Mouse (Mus musculus): ENCODE data around the gene Srp14. TPM values are rescaled to one million over a fixed set of nuclear protein-coding genes. Genes with fewer than 3 reads are reported as not detected.

Srp14 gene
- 478 and 487 TPM in 2 replicates for polyA plus RNA-seq (2021; fragmentation: Nextera tagmentation)
- long read RNA-seq, experiment 1, transcript Srp14-202 (3 exons, 587 nt) = minor isoform, 7 of 132 reads
- long read RNA-seq, experiment 1, transcript Srp14-201 (5 exons, 798 nt) = major isoform, 112 of 132 reads
- long read RNA-seq, experiment 1, partial matches to known transcripts = 7 of 132 reads
- long read RNA-seq, experiment 1, other reads (novel, unspliced or antisense) = 5 of 132 reads
- long read RNA-seq, experiment 2, transcript Srp14-201 (5 exons, 798 nt) = major isoform, 323 of 344 reads
- long read RNA-seq, experiment 2, partial matches to known transcripts = 13 of 344 reads
- long read RNA-seq, experiment 2, other reads (novel, unspliced or antisense) = 8 of 344 reads

DNA sequence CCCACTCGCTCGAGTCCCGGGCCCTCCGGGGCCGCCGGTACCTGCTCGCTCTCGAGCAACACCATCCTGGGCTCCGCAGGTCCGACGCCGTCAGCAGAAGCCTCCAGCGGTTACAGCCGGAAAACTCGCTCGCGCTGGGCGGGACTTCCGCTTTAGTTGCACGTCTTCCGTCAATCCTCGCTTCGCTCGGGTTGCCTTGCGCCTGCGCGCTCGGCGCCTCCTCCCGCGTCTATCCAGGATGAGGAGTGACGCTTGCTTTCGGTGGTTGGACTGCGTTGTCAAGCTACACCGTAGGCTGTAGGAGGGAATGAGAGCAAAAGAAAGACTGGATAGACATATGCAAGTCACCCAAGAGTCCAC lies at the start of gene Srp14:
Gene Srp14, minus strand, starts transcription at position 162 of the 360 bp plus-strand sequence.

Other genes starting within 250 kb of the Srp14 start
- gene Fsip1, start 222.7 kb downstream of the Srp14 start, polyA plus RNA-seq (2021; fragmentation: Nextera tagmentation) = 0.26 and 0.47 TPM in 2 replicates
- 4.6 and 4.7 TPM in 2 replicates for gene Gpr176, start 106.3 kb downstream of the Srp14 start, polyA plus RNA-seq (2021; fragmentation: Nextera tagmentation)
- 2.8 TPM in 2 replicates for gene Eif2ak4, start 91.1 kb downstream of the Srp14 start, polyA plus RNA-seq (2021; fragmentation: Nextera tagmentation)
- 0.69 and 0.70 TPM in 2 replicates for gene Bmf, start 70.0 kb upstream of the Srp14 start, polyA plus RNA-seq (2021; fragmentation: Nextera tagmentation)
- 0.28 and 0.49 TPM in 2 replicates for gene Bub1b, start 118.5 kb upstream of the Srp14 start, polyA plus RNA-seq (2021; fragmentation: Nextera tagmentation)
- gene Pak6, start 183.6 kb upstream of the Srp14 start, polyA plus RNA-seq (2021; fragmentation: Nextera tagmentation) = 23.3 and 25.5 TPM in 2 replicates
- gene Ankrd63, start 224.3 kb upstream of the Srp14 start, polyA plus RNA-seq (2021; fragmentation: Nextera tagmentation) = 5.6 and 7.1 TPM in 2 replicates
- gene Plcb2, start 248.7 kb upstream of the Srp14 start, polyA plus RNA-seq (2021; fragmentation: Nextera tagmentation) = 1.9 and 2.2 TPM in 2 replicates